Mouse (Mus musculus) MEL (cell line): Measurements from ENCODE around the gene Slc16a12.

Experiments used
- CHD2 ChIP-seq: IDR thresholded peaks from 2 replicates; pipeline ENCODE4 v1.6.1; 2011; ENCODE audit warnings: low read length, improper control_type of control experiment
- CTCF ChIP-seq, 3 experiments: IDR thresholded peaks in 2 of 3; conservative IDR thresholded peaks in 1 of 3; 2 replicates each; pipeline ENCODE4 v1.5.1; 2011 to 2012; ENCODE audit warnings: low read length in 3 of 3, low read depth in 2 of 3, mild to moderate bottlenecking in 2 of 3, improper control_type of control experiment in 1 of 3, inconsistent platforms in 1 of 3, mixed read lengths in 1 of 3, moderate library complexity in 1 of 3; ENCODE audit not compliant: control insufficient read depth in 1 of 3, insufficient read depth in 1 of 3, poor library complexity in 1 of 3, severe bottlenecking in 1 of 3
- EP300 ChIP-seq, 2 experiments: IDR thresholded peaks; 2 replicates each; pipeline ENCODE4 v1.6.1; 2011; ENCODE audit warnings: improper control_type of control experiment in 2 of 2, low read length in 2 of 2, low read depth in 1 of 2, mild to moderate bottlenecking in 1 of 2
- GATA1 ChIP-seq: IDR thresholded peaks from 2 replicates; pipeline ENCODE4 v1.6.1; 2011; ENCODE audit warnings: low read depth, low read length, improper control_type of control experiment
- JUND ChIP-seq: IDR thresholded peaks from 2 replicates; pipeline ENCODE4 v1.6.1; 2011; ENCODE audit warnings: low read depth, mild to moderate bottlenecking, improper control_type of control experiment, low read length
- MAFK ChIP-seq: IDR thresholded peaks from 2 replicates; pipeline ENCODE4 v1.6.1; 2011; ENCODE audit warnings: low read depth, mild to moderate bottlenecking, low read length, improper control_type of control experiment, borderline replicate concordance
- MAX ChIP-seq: IDR thresholded peaks from 2 replicates; pipeline ENCODE4 v1.6.1; 2011; ENCODE audit warnings: low read length, improper control_type of control experiment
- NELFE ChIP-seq: IDR thresholded peaks from 2 replicates; pipeline ENCODE4 v1.6.1; 2011; ENCODE audit warnings: low read depth, low read length, improper control_type of control experiment
- POLR2A ChIP-seq, 2 experiments: IDR thresholded peaks; 2 replicates each; pipeline ENCODE4 v1.6.1; 2011 to 2012; ENCODE audit warnings: low read length in 2 of 2, mild to moderate bottlenecking in 2 of 2, control low read depth in 1 of 2, improper control_type of control experiment in 1 of 2, low read depth in 1 of 2, moderate library complexity in 1 of 2; ENCODE audit not compliant: control insufficient read depth in 1 of 2, insufficient read depth in 1 of 2, poor library complexity in 1 of 2
- TAL1 ChIP-seq: IDR thresholded peaks from 2 replicates; pipeline ENCODE4 v1.6.1; 2012; ENCODE audit warnings: mild to moderate bottlenecking, inconsistent platforms, low read length, moderate library complexity, mixed read lengths
- TBP ChIP-seq: IDR thresholded peaks from 2 replicates; pipeline ENCODE4 v1.8.0; 2011; ENCODE audit warnings: low read depth, low read length, improper control_type of control experiment
- ZKSCAN1 ChIP-seq: IDR thresholded peaks from 2 replicates; pipeline ENCODE4 v1.6.1; 2012; ENCODE audit warnings: low read depth, mild to moderate bottlenecking, inconsistent platforms, low read length, improper control_type of control experiment, moderate library complexity

DNA sequence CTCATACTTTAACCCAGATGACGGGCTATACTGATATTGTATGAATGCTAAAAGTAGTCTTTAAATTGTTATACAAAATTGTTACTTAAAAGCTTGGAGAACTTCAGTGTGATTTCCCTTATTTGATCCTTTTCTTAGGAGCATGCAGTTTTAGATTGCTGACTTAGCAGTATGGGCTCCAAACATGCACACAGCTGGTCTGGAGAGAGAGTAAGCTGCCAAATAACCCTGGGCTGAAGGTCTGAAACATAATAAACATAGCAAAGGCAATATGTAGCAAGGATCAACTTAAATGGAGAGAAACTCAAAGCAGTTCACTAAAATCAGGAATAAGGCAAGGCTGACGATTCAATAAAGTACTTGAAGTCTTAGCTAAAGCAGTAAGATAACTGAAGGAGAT lies 35.4 kb upstream of the Slc16a12 start:
- TF ChIP-seq CHD2 (no peak), MAFK (no peak), TBP (no peak), POLR2A (IDR thresholded peaks at IDR 0.05; ENCODE audit: control insufficient read depth in 1 of 2, insufficient read depth in 1 of 2, low read depth in 1 of 2, low read length in 2 of 2, poor library complexity in 1 of 2) (no peak), JUND (no peak), CTCF (IDR thresholded peaks at IDR 0.05 in 2 of 3, conservative IDR thresholded peaks at IDR 0.05 in 1 of 3; ENCODE audit: control insufficient read depth in 1 of 3, insufficient read depth in 1 of 3, low read depth in 2 of 3, low read length in 3 of 3, poor library complexity in 1 of 3, severe bottlenecking in 1 of 3) (no peak), MAX (no peak), ZKSCAN1 (no peak), EP300 (IDR thresholded peaks at IDR 0.05; ENCODE audit: low read depth in 1 of 2, low read length in 2 of 2) (no peak), TAL1 (no peak), NELFE (no peak), GATA1 (no peak)
